Mouse (Mus musculus): Measurements from ENCODE around the gene Parn. TPM values are rescaled to one million over a fixed set of nuclear protein-coding genes. Genes with fewer than 3 reads are reported as not detected.
"Not testable (repeated sequence)": the region's sequence is repeated elsewhere in the genome, so short reads cannot be mapped to it uniquely, and the experiment has no call there.

The Parn gene
- 10 to 100 TPM; 42.1 to 45.1 (median 43.5) TPM for total RNA-seq (2022)

GRCm38 (mm10) chr16:13667878-13668343, at the start of gene Parn:
Parn (minus strand) TSS chr16:13668170.
- peak; percentile 92 for DNase-seq

GRCm38 (mm10) chr16:13716821-13717553, 49.0 kb upstream of the Parn start:
- DNase-seq = no peak

GRCm38 (mm10) chr16:13714910-13715309, 46.9 kb upstream of the Parn start:
- no peak for DNase-seq

- no peak for DNase-seq
Measured at GRCm38 (mm10) chr16:13704676-13705075, 36.7 kb upstream of the Parn start.

GRCm38 (mm10) chr16:13702184-13702583, 34.2 kb upstream of the Parn start:
- DNase-seq = peak; percentile 6

- DNase-seq = no peak
Measured at GRCm38 (mm10) chr16:13698998-13699397, 31.0 kb upstream of the Parn start.

GRCm38 (mm10) chr16:13678601-13679319, 10.8 kb upstream of the Parn start:
- no peak for DNase-seq

GRCm38 (mm10) chr16:13674511-13674910, 6.5 kb upstream of the Parn start:
- peak; percentile 21 for DNase-seq

- DNase-seq = no peak
Measured at GRCm38 (mm10) chr16:13673114-13673513, 5.1 kb upstream of the Parn start.

- peak; percentile 59 for DNase-seq
Measured at GRCm38 (mm10) chr16:13672386-13672898, 4.5 kb upstream of the Parn start.

- peak; percentile 89 for DNase-seq
Measured at GRCm38 (mm10) chr16:13671685-13672385, 3.9 kb upstream of the Parn start, which contains the start of the genes Bfar and 3110001I22Rik. Bfar (plus strand) TSS chr16:13671858. 3110001I22Rik (plus strand) TSS chr16:13671929.

GRCm38 (mm10) chr16:13670896-13671295, 2.9 kb upstream of the Parn start:
- not testable (repeated sequence) for DNase-seq

GRCm38 (mm10) chr16:13669282-13669681, 1.3 kb upstream of the Parn start:
- no peak for DNase-seq

GRCm38 (mm10) chr16:13668402-13669108, 585 bp upstream of the Parn start:
- no peak for DNase-seq

- peak; percentile 80 for DNase-seq
Measured at GRCm38 (mm10) chr16:13660736-13661135, 7.2 kb downstream of the Parn start.

- no peak for DNase-seq
Measured at GRCm38 (mm10) chr16:13658886-13659285, 9.1 kb downstream of the Parn start.

GRCm38 (mm10) chr16:13645930-13646329, 22.0 kb downstream of the Parn start:
- DNase-seq = no peak

- no peak for DNase-seq
Measured at GRCm38 (mm10) chr16:13644474-13644873, 23.5 kb downstream of the Parn start.

GRCm38 (mm10) chr16:13640064-13640463, 27.9 kb downstream of the Parn start:
- no peak for DNase-seq

- DNase-seq = no peak
Measured at GRCm38 (mm10) chr16:13639508-13639907, 28.5 kb downstream of the Parn start.

GRCm38 (mm10) chr16:13638198-13638597, 29.8 kb downstream of the Parn start:
- not testable (repeated sequence) for DNase-seq

- no peak for DNase-seq
Measured at GRCm38 (mm10) chr16:13628345-13628744, 39.6 kb downstream of the Parn start.

Measured in adrenal gland, adult 8-10 months (tissue).